Comparison of ENCODE assay signal across 10 mouse cellular contexts in genomic region chr10:70483736-70484135, GRCm38 (mm10). TPM values are rescaled to one million over a fixed set of nuclear protein-coding genes. Genes with fewer than 3 reads are reported as not detected.
DNase-seq lines count a peak whose midpoint lies in the region; TF ChIP-seq lines count a peak whose summit lies in the region.
"Had no signal": no experiment of that assay in that cellular context is flagged by ENCODE, and none has a peak within 500 bp of the region (broad histone marks: within the 10 kb centered on the region; RNA-seq: fewer than 3 reads in every experiment).

No protein-coding gene starts in this region.

- peak; percentile 25 for DNase-seq in adrenal gland, postnatal 10 days
- no peak for DNase-seq in adrenal gland, adult 18-20 months (ENCODE audit: low spot score in 2 of 2)
- DNase-seq in heart, postnatal 14 days: peak; percentile 28 to 55
- no peak for DNase-seq in heart, embryonic 10.5 days (ENCODE audit: low spot score)
- DNase-seq in left cerebral cortex, adult 2 months (ENCODE audit: extremely low spot score in 1 of 2, low spot score in 2 of 2): no peak
- no peak for DNase-seq in left cerebral cortex, postnatal 14 days (ENCODE audit: low spot score in 2 of 2)
- no peak for DNase-seq in frontal cortex, postnatal 14 days (ENCODE audit: low spot score in 2 of 2)
- DNase-seq: liver had no signal

- no peak overlapping the region for H3K27ac ChIP-seq in heart, embryonic 10.5 days
- H3K27ac ChIP-seq in left cerebral cortex, adult 2 months: peak overlapping the region; percentile 83
- peak overlapping the region; percentile 27; the same call in 1 of the 2 replicates for H3K27ac ChIP-seq in cortical plate, adult 2 months (ENCODE audit: insufficient read depth, low read length)
- H3K27ac ChIP-seq: embryonic facial prominence, embryonic 13.5 days had no signal

- H3K27me3 ChIP-seq in heart, embryonic 10.5 days (ENCODE audit: insufficient read depth, poor library complexity, severe bottlenecking): no peaks in the 10 kb centered on the region
- H3K27me3 ChIP-seq: embryonic facial prominence, embryonic 13.5 days had no signal

- no peak for TF ChIP-seq CTCF in left cerebral cortex, adult 2 months (IDR thresholded peaks at IDR 0.05)
- TF ChIP-seq CTCF in cortical plate, adult 2 months (IDR thresholded peaks at IDR 0.05; ENCODE audit: extremely low read depth, insufficient read depth, low read length): no peak

- no peaks in the 10 kb centered on the region for H3K9me3 ChIP-seq in heart, embryonic 10.5 days
- H3K9me3 ChIP-seq: embryonic facial prominence, embryonic 13.5 days had no signal

- no peaks in the 10 kb centered on the region for H3K4me1 ChIP-seq in heart, embryonic 10.5 days
- H3K4me1 ChIP-seq in cortical plate, adult 2 months (ENCODE audit: control insufficient read depth, insufficient read depth, low read length): peaks cover 3% of the 10 kb centered on the region

- WGBS in heart, embryonic 10.5 days: 76% methylated on average over 6 of the region's 6 CpGs

- no peak overlapping the region for H3K4me3 ChIP-seq in heart, embryonic 10.5 days
- no peak overlapping the region for H3K4me3 ChIP-seq in left cerebral cortex, adult 2 months
- H3K4me3 ChIP-seq in cortical plate, adult 2 months (ENCODE audit: insufficient read depth, low read length): no peak overlapping the region
- H3K4me3 ChIP-seq: embryonic facial prominence, embryonic 13.5 days had no signal

- no peak for TF ChIP-seq POLR2A in cortical plate, adult 2 months (IDR thresholded peaks at IDR 0.05; ENCODE audit: extremely low read depth, insufficient read depth, low read length)

- intact Hi-C loops in heart, postnatal 14 days (cut with DNase I): no loop called here
- intact Hi-C loops in left cerebral cortex, adult 2 months (cut with DNase I): loop anchor here (5.0 kb wide), 1 partner anchor 41 kb away; the partner anchor contains the start of gene Fam13c
- intact Hi-C loops in left cerebral cortex, postnatal 14 days (cut with DNase I): no loop called here

- 0 out of 2 replicates have a peak, but pooled peaks cover 2% of the 10 kb centered on the region for H3K36me3 ChIP-seq in heart, embryonic 10.5 days

RNA-seq across cellular contexts. Expression of gene Fam13c, which starts 43.5 kb away (rescaled TPM):
- total RNA-seq in adrenal gland, postnatal 10 days (2021): 10 to 100 TPM; 13.2 to 16.2 TPM
- total RNA-seq in adrenal gland, adult 18-20 months (2021): 10 to 100 TPM; 14.4 to 23.0 TPM
- total RNA-seq in heart, postnatal 14 days (2021): 1 to 10 TPM; 6.0 to 7.7 TPM
- 5.6 and 6.8 TPM in 2 replicates for polyA plus RNA-seq in heart, embryonic 10.5 days (2016; fragmentation: Nextera tagmentation; extraction: Ambion mirVana)
- 10 to 100 TPM; 56.5 to 69.2 TPM for total RNA-seq in left cerebral cortex, adult 2 months (2021)
- total RNA-seq in left cerebral cortex, postnatal 14 days (2021): 10 to 100 TPM; 46.9 to 50.9 TPM
- polyA plus RNA-seq in cortical plate, adult 2 months (2012; rRNA removed): 27.7 and 28.2 TPM in 2 replicates

Comparison
In these comparisons a context has a peak if more than half of its experiments do, and no peak if none do; other contexts are left out.
1. DNase-seq: peak in adrenal gland, postnatal 10 days (single experiment) and heart, postnatal 14 days (2 of 2); none in adrenal gland, adult 18-20 months (0 of 2), heart, embryonic 10.5 days (single experiment), left cerebral cortex, adult 2 months (0 of 2), left cerebral cortex, postnatal 14 days (0 of 2) and frontal cortex, postnatal 14 days (0 of 2).